Mouse (Mus musculus) bone marrow, adult 2 months (tissue): ENCODE measurements at regions not wholly inside any gene's neighbourhood (a gene's known extent, or its start where the extent isn't known, plus 50 kb on each side); places are given as distances from the start of the nearest gene placed in this dataset.

Experiments
- CTCF ChIP-seq: fragments of 200-500 bp; IDR thresholded peaks from 2 replicates; pipeline ENCODE4 v1.5.1; 2011; ENCODE audit warnings: low read length, control low read depth; ENCODE audit not compliant: control insufficient read depth, insufficient read depth
- POLR2A ChIP-seq: fragments of 200-500 bp; IDR thresholded peaks from 2 replicates; pipeline ENCODE4 v1.6.1; 2011; ENCODE audit warnings: low read depth, mild to moderate bottlenecking, control low read depth, low read length, borderline replicate concordance; ENCODE audit not compliant: control insufficient read depth

- TF ChIP-seq CTCF (no peak), POLR2A (no peak)
These were observed 245.4 kb upstream of the Adra1b start for GRCm38 (mm10) chr11:44146419-44146818.
